Mouse (Mus musculus) heart, embryonic 16.5 days (tissue): ENCODE measurements around the gene Gm20388. TPM values are rescaled to one million over a fixed set of nuclear protein-coding genes. Genes with fewer than 3 reads are reported as not detected.
A peak's percentile ranks its signal among the peaks of the same experiment; 100 is the strongest.

Experiments used
- ATAC-seq: fragments of 200-750 bp; cut with Nextera tagmentation; replicated peaks from 2 replicates; pipeline ENCODE4 v1.8.0; 2017; ENCODE audit warnings: moderate number of reproducible peaks; ENCODE audit not compliant: insufficient read depth, low FRiP score; ENCODE audit errors: extremely low read depth
- H3K27ac ChIP-seq: fragments of 300-500 bp; sonication (generic); 2 replicates; pipeline ENCODE4 v1.5.1; 2014; ENCODE audit warnings: mild to moderate bottlenecking, low read length, control low read depth, moderate library complexity
- H3K27me3 ChIP-seq: fragments of 300-500 bp; sonication (generic); 2 replicates; pipeline ENCODE4 v1.6.1; 2014; ENCODE audit warnings: low read length, mixed read lengths; ENCODE audit not compliant: control insufficient read depth, insufficient read depth
- H3K36me3 ChIP-seq: fragments of 300-500 bp; sonication (generic); 2 replicates; pipeline ENCODE4 v1.6.1; 2014; ENCODE audit not compliant: control insufficient read depth, insufficient read depth
- H3K4me1 ChIP-seq: fragments of 300-500 bp; sonication (generic); 2 replicates; pipeline ENCODE4 v1.6.1; 2014; ENCODE audit warnings: low read length, mixed read lengths; ENCODE audit not compliant: control insufficient read depth, insufficient read depth
- H3K4me2 ChIP-seq: fragments of 300-500 bp; sonication (generic); 2 replicates; pipeline ENCODE4 v1.6.1; 2014; ENCODE audit warnings: low read depth, mild to moderate bottlenecking, control low read depth, low read length
- H3K4me3 ChIP-seq: fragments of 300-500 bp; sonication (generic); 2 replicates; pipeline ENCODE4 v1.5.1; 2014; ENCODE audit warnings: mild to moderate bottlenecking, control low read depth, low read length
- H3K9ac ChIP-seq: fragments of 300-500 bp; sonication (generic); 2 replicates; pipeline ENCODE4 v1.6.1; 2014; ENCODE audit warnings: low read length, control low read depth
- H3K9me3 ChIP-seq: fragments of 300-500 bp; sonication (generic); replicated peaks from 2 replicates; pipeline ENCODE4 v1.6.1; 2016; ENCODE audit warnings: low read length; ENCODE audit not compliant: control insufficient read depth
- WGBS: fragments of 180-500 bp; shearing (Covaris S2); extraction: QIAGEN DNeasy Blood & Tissue Kit; methylation state at CpG from one replicate; pipeline ENCODE4 v1.1.7; 2014; 5-methylcytosine and 5-hydroxymethylcytosine counted together
- polyA plus RNA-seq: library from polyadenylated mRNA; unstranded; fragments of >200 nt; fragmentation: Nextera tagmentation; extraction: Ambion mirVana; gene quantifications from 2 replicates; pipeline ENCODE4 v1.2.1, GENCODE M21; 2015

The Gm20388 gene
- polyA plus RNA-seq, 1 experiment from 2014 or later = 4.5 TPM

- Histone ChIP-seq H3K4me1 (peaks cover 10% of the 10 kb centered on the region), H3K9ac (0 out of 2 replicates have a peak overlapping the region, but pooled peaks have one; percentile 14), H3K9me3 (no peaks in the 10 kb centered on the region)
Measured at GRCm38 (mm10) chr8:121158812-121159211, 1248.2 kb downstream of the Gm20388 start.

GRCm38 (mm10) chr8:121161437-121161836 lies 1250.8 kb downstream of the Gm20388 start:
- Histone ChIP-seq H3K9ac (no peak overlapping the region), H3K27ac (no peak overlapping the region), H3K4me2 (no peak overlapping the region), H3K4me1 (peaks cover 19% of the 10 kb centered on the region), H3K27me3 (no peaks in the 10 kb centered on the region; the same call in 1 of the 2 replicates), H3K9me3 (no peaks in the 10 kb centered on the region), H3K36me3 (no peaks in the 10 kb centered on the region), H3K4me3 (no peak overlapping the region)
- no peak for ATAC-seq
- 84% methylated on average over 5 of the region's 5 CpGs for WGBS

More at GRCm38 (mm10) chr8:121158812-121159211, 1248.2 kb downstream of the Gm20388 start:
- H3K27me3 ChIP-seq = no peaks in the 10 kb centered on the region; the same call in 1 of the 2 replicates
- no peaks in the 10 kb centered on the region for H3K36me3 ChIP-seq
- no peak for ATAC-seq
- WGBS = 43% methylated on average over 13 of the region's 13 CpGs
- no peak overlapping the region for H3K4me2 ChIP-seq
- H3K4me3 ChIP-seq = no peak overlapping the region
- H3K27ac ChIP-seq = no peak overlapping the region

DNA sequence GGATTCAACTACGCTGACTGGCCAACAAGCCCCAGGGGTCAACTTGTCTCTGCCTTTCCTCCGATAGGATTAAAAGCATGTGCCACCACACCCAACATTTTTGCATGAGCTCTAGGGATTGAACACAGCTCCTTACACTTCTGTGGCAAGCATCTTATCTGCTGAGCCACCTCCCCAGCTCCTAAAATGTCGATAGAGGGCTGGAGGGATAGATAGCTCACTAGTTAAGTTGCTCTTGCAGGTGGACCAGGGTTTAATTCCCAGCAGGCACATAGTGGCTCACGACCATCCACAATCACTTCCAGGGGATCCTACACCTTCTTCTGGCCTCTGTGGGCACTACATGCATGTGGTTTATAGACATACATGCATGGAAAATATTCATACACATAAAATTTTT lies 1251.8 kb downstream of the Gm20388 start:
- no peak for ATAC-seq

GRCm38 (mm10) chr8:121162906-121163695 lies 1252.5 kb downstream of the Gm20388 start:
- Histone ChIP-seq H3K27me3 (no peaks in the 10 kb centered on the region), H3K27ac (no peak overlapping the region), H3K4me2 (no peak overlapping the region), H3K9ac (no peak overlapping the region), H3K4me1 (peaks cover 17% of the 10 kb centered on the region), H3K36me3 (no peaks in the 10 kb centered on the region), H3K4me3 (no peak overlapping the region), H3K9me3 (no peaks in the 10 kb centered on the region)
- ATAC-seq = 0 out of 2 replicates have a peak, but pooled peaks have one; percentile 34
- WGBS = 54% methylated on average over 11 of the region's 11 CpGs

More for the DNA sequence above, 1251.8 kb downstream of the Gm20388 start:
- Histone ChIP-seq H3K4me3 (no peak overlapping the region), H3K27ac (no peak overlapping the region), H3K9me3 (no peaks in the 10 kb centered on the region), H3K36me3 (no peaks in the 10 kb centered on the region), H3K4me2 (no peak overlapping the region), H3K27me3 (no peaks in the 10 kb centered on the region; the same call in 1 of the 2 replicates), H3K9ac (no peak overlapping the region), H3K4me1 (peaks cover 19% of the 10 kb centered on the region)
- 61% methylated on average over 4 of the region's 4 CpGs for WGBS

GRCm38 (mm10) chr8:121164017-121164469 lies 1253.4 kb downstream of the Gm20388 start:
- no peak overlapping the region for H3K27ac ChIP-seq
- H3K9ac ChIP-seq = no peak overlapping the region
- peak; percentile 61; the same call in 1 of the 2 replicates for ATAC-seq
- H3K36me3 ChIP-seq = no peaks in the 10 kb centered on the region
- H3K4me2 ChIP-seq = no peak overlapping the region
- H3K4me3 ChIP-seq = no peak overlapping the region
- no peaks in the 10 kb centered on the region for H3K27me3 ChIP-seq
- peaks cover 13% of the 10 kb centered on the region for H3K4me1 ChIP-seq
- 18% methylated on average over 8 of the region's 8 CpGs for WGBS
- no peaks in the 10 kb centered on the region for H3K9me3 ChIP-seq

DNA sequence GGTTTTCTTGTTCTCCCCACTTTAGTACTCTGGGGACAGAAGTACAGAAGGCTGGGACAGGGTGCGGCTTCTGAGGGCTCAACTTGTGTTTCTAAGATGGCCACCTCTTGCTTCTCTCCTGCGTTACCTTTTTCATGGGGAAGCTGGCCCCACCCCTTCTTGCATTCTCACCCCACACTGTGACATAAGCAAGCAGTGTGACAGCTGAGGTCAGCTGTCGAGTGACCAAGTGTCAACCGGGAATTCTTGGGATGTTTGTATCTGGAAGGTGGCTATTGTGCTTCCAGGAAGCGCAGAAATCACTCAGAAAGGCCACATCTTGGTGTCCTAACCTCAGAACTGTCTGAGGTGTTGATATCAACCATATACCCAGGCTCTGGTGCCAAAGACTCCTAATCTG lies 1257.4 kb downstream of the Gm20388 start:
- Histone ChIP-seq H3K4me1 (peaks cover 21% of the 10 kb centered on the region), H3K27me3 (no peaks in the 10 kb centered on the region), H3K9me3 (no peaks in the 10 kb centered on the region), H3K4me3 (no peak overlapping the region), H3K9ac (no peak overlapping the region), H3K36me3 (no peaks in the 10 kb centered on the region), H3K27ac (no peak overlapping the region), H3K4me2 (no peak overlapping the region)
- WGBS = 53% methylated on average over 5 of the region's 5 CpGs
- ATAC-seq = no peak

- Histone ChIP-seq H3K9me3 (no peaks in the 10 kb centered on the region), H3K36me3 (no peaks in the 10 kb centered on the region), H3K4me2 (peak overlapping the region; percentile 55; the same call in 1 of the 2 replicates), H3K27me3 (no peaks in the 10 kb centered on the region), H3K4me3 (no peak overlapping the region), H3K9ac (no peak overlapping the region), H3K4me1 (peaks cover 9% of the 10 kb centered on the region), H3K27ac (peak overlapping the region; percentile 68)
- peak; percentile 28; the same call in 1 of the 2 replicates for ATAC-seq
- 33% methylated on average over 7 of the region's 7 CpGs for WGBS
Measured at GRCm38 (mm10) chr8:121170116-121170515, 1259.5 kb downstream of the Gm20388 start.

GRCm38 (mm10) chr8:121170626-121171552 lies 1260.2 kb downstream of the Gm20388 start:
- ATAC-seq = peak; percentile 65
- 31% methylated on average over 27 of the region's 27 CpGs for WGBS
- peak overlapping the region; percentile 78 for H3K27ac ChIP-seq
- H3K4me3 ChIP-seq = peak overlapping the region; percentile 13; the same call in 1 of the 2 replicates
- H3K4me2 ChIP-seq = peak overlapping the region; percentile 55
- no peaks in the 10 kb centered on the region for H3K36me3 ChIP-seq
- no peaks in the 10 kb centered on the region for H3K27me3 ChIP-seq
- H3K9ac ChIP-seq = no peak overlapping the region
- H3K9me3 ChIP-seq = no peaks in the 10 kb centered on the region
- H3K4me1 ChIP-seq = peaks cover 9% of the 10 kb centered on the region
